Mouse (Mus musculus) lung, embryonic 16.5 days (tissue): Measurements from ENCODE around the gene Sppl3. TPM values are rescaled to one million over a fixed set of nuclear protein-coding genes. Genes with fewer than 3 reads are reported as not detected.

ENCODE experiments used
- ATAC-seq: fragments of 200-750 bp; cut with Nextera tagmentation; 2 replicates; pipeline ENCODE4 v1.8.0; 2017; ENCODE audit warnings: low read depth, mild to moderate bottlenecking, moderate library complexity
- H3K27ac ChIP-seq: fragments of 300-500 bp; sonication (generic); 2 replicates; pipeline ENCODE4 v1.5.1; 2014; ENCODE audit warnings: mild to moderate bottlenecking, control low read depth, low read length
- H3K27me3 ChIP-seq: fragments of 300-500 bp; sonication (generic); 2 replicates; pipeline ENCODE4 v1.6.1; 2014; ENCODE audit warnings: low read depth, low read length, mixed read lengths; ENCODE audit not compliant: control insufficient read depth, insufficient read depth
- H3K36me3 ChIP-seq: fragments of 300-500 bp; sonication (generic); 2 replicates; pipeline ENCODE4 v1.6.1; 2014; ENCODE audit warnings: low read length; ENCODE audit not compliant: control insufficient read depth, insufficient read depth
- H3K4me1 ChIP-seq: fragments of 300-500 bp; sonication (generic); replicated peaks from 2 replicates; pipeline ENCODE4 v1.6.1; 2014; ENCODE audit warnings: low read length, mixed read lengths; ENCODE audit not compliant: control insufficient read depth, insufficient read depth
- H3K4me2 ChIP-seq: fragments of 300-500 bp; sonication (generic); 2 replicates; pipeline ENCODE4 v1.6.1; 2014; ENCODE audit warnings: low read depth, low read length, control low read depth
- H3K4me3 ChIP-seq: fragments of 300-500 bp; sonication (generic); 2 replicates; pipeline ENCODE4 v1.5.1; 2014; ENCODE audit warnings: mild to moderate bottlenecking, low read length, control low read depth
- H3K9ac ChIP-seq: fragments of 300-500 bp; sonication (generic); 2 replicates; pipeline ENCODE4 v1.6.1; 2014; ENCODE audit warnings: low read length, control low read depth
- H3K9me3 ChIP-seq: fragments of 300-500 bp; sonication (generic); 2 replicates; pipeline ENCODE4 v1.6.1; 2016; ENCODE audit warnings: low read length; ENCODE audit not compliant: control insufficient read depth
- WGBS: fragments of 180-500 bp; shearing (Covaris S2); extraction: QIAGEN DNeasy Blood & Tissue Kit; methylation state at CpG from one replicate; pipeline ENCODE4 v1.1.7; 2014; 5-methylcytosine and 5-hydroxymethylcytosine counted together
- polyA plus RNA-seq: library from polyadenylated mRNA; unstranded; fragments of >200 nt; fragmentation: Nextera tagmentation; extraction: Ambion mirVana; gene quantifications from 2 replicates; pipeline ENCODE4 v1.2.1, GENCODE M21; 2015

Gene Sppl3
- polyA plus RNA-seq, result 9.6 and 9.8 TPM in 2 replicates

DNA sequence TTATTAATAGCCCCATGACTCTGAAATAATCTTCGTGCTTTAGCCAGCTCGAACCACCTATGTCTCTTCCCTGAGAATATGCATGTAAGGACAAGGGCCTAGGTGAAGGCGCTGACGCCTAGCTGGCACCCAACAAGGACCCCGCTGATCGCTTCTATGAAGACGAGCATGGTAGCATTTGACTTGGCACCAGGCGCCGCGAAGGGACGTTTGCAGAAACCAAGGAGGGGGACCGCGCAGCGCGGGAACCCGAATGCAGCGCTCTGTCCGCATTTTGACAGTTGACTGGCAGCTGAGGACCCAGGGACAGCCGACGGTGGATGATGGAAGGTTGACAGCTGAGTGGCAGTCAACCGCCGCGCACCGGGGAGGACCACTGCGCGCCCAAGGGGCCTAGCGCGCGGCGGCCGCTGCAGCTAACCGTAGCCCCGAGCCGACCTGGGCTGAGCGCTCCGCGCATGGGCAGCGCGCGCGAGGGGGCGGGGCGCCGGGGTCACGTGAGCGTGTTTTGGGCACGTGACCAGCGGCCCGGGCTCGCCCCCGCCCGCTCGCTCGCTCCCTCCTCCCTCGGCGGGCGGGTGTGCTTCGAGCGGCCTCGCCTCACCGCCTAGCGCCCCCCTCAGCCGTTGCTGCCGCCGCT lies at the start of gene Sppl3:
TSS of gene Sppl3 (plus strand) at position 561 of the 640 bp plus-strand sequence.
- H3K4me3 ChIP-seq, result peak within 1 kb of the TSS; percentile 82
- H3K27me3 ChIP-seq, result no peaks in the 10 kb centered on the region
- H3K4me1 ChIP-seq, result peaks cover 24% of the 10 kb centered on the region
- ATAC-seq, result peak; percentile 93
- peak within 1 kb of the TSS; percentile 99 for H3K9ac ChIP-seq
- no peaks in the 10 kb centered on the region for H3K9me3 ChIP-seq
- H3K4me2 ChIP-seq, result peak within 1 kb of the TSS; percentile 96
- no peaks in the 10 kb centered on the region for H3K36me3 ChIP-seq
- WGBS, result under 1% methylated on average over 57 of the region's 65 CpGs
- peak within 1 kb of the TSS; percentile 83 for H3K27ac ChIP-seq

DNA sequence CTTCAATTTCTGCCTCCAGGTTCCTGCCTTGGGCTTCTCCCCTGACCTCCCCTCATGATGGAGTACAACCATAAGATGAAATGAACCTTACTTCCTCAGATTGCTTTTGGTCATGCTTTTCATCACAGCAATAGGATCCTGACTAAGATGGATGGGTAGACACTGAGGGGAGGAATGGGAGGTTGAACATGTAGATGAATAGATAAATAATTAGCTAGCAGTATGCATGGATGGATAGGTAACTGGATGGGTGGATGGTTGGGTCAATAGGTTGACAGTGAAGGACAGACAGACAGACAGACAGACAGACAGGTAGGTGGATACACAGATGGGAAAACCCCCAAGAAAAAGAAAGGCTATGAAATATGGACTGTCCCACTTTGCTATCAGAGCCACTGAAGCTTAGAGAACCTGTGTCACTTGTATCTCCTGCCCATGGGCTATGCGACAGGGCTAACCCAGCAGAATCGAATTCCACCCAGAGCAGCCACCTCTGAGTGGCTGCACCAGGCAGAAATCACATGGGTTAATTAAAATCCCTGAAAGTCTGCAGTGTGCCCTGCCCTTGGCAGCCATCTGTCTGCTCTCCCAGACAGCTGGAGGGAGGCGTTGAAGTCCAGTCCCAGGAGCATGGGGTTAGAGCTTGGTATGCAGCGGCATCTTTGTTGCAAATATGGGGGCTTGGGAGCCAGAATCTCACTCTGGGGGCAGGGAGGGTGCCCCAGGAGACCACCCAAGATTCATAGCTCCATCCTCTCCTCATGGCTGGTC lies 49.2 kb upstream of the Sppl3 start:
- H3K27ac ChIP-seq, result no peak overlapping the region

DNA sequence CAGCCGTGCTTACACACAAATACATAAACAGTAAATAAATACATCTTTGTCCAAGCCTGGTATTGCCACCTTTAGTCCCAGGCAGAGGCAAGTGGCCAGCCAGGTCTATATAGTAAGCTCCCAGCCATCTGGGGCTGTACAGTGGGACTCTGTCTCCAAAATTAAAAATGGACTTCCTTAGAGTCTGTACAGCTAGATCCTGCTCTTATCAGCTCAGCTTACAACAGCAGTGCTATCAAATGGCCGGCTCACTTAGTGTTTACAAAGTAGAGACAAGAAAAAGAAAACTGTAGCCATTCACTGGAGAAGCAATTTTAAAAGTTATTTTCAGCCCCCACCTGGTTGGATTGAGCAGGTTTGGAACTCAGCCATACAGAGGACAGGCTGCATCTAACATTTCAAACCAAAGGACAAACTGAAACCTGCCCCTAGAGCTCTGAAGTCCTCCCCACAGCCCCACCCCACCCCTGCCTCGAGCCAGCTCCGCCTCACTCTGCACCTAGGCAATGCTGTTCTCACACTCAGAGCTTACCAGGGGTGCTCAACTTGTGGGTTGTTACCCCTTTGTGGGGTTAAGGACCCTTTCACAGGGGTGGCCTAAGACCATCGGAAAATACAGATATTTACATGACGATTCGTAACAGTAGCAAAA lies 46.5 kb upstream of the Sppl3 start:
- H3K27me3 ChIP-seq, result no peaks in the 10 kb centered on the region
- no peaks in the 10 kb centered on the region for H3K36me3 ChIP-seq
- no peak overlapping the region for H3K4me3 ChIP-seq
- no peak overlapping the region for H3K27ac ChIP-seq
- no peaks in the 10 kb centered on the region for H3K9me3 ChIP-seq
- H3K9ac ChIP-seq, result no peak overlapping the region; the same call in 1 of the 2 replicates
- H3K4me2 ChIP-seq, result no peak overlapping the region
- ATAC-seq, result no peak
- 30% methylated on average over 7 of the region's 7 CpGs for WGBS
- H3K4me1 ChIP-seq, result peaks cover 4% of the 10 kb centered on the region; the same call in 1 of the 2 replicates

More for the DNA sequence above, 49.2 kb upstream of the Sppl3 start:
- Histone ChIP-seq H3K27me3 (no peaks in the 10 kb centered on the region), H3K36me3 (no peaks in the 10 kb centered on the region), H3K4me2 (no peak overlapping the region), H3K9ac (no peak overlapping the region), H3K4me1 (peaks cover 4% of the 10 kb centered on the region; the same call in 1 of the 2 replicates), H3K4me3 (no peak overlapping the region), H3K9me3 (no peaks in the 10 kb centered on the region)
- peak; percentile 62; the same call in 1 of the 2 replicates for ATAC-seq
- WGBS, result 28% methylated on average over 4 of the region's 4 CpGs

DNA sequence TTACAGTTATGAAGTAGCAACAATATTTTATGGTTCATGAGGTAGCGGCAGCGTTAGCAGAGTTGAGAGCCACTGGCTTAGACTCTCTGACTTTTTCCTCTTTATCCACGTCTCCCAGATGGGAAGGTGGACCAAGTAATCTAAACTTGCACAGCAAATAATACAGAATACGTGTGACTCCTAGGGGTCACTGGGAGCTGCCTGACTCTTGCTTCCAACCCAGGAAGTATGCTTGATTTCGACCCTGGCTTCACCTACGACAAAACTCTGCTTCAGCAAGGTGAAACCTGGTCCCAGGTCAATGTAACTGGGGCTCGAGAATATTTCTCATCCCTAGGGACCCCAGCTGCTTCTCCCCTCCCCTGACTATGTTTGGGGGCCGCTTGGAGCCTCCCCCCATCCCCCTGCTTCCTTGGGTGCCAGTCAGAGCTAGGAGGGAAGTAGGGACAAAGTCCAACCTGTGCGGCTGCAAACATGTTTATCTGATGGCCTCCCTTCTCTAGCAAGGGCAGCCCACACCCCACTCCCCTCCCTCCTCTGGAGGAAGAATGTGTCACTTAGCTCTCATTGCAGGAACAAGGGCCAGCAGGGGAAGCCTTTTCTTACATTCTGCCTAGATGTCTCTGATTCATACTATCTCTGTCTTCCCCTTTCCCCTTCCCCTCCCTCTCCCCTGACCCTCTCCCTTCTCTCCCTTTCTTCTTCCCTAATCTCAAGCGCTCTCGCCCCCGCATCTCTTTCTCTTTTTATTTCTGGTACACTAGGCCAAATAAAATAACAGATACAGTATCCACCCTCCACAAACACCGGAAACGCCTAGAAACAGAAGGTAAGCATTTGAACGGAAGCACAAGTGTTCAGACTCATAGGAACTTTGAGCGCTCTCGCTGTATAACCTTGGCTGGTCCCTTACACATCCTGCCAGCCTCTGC lies 45.7 kb upstream of the Sppl3 start:
- Histone ChIP-seq H3K4me1 (peaks cover 4% of the 10 kb centered on the region; the same call in 1 of the 2 replicates), H3K4me2 (no peak overlapping the region), H3K9me3 (no peaks in the 10 kb centered on the region), H3K4me3 (no peak overlapping the region), H3K9ac (no peak overlapping the region; the same call in 1 of the 2 replicates), H3K36me3 (no peaks in the 10 kb centered on the region), H3K27me3 (no peaks in the 10 kb centered on the region), H3K27ac (no peak overlapping the region)
- 37% methylated on average over 17 of the region's 17 CpGs for WGBS
- ATAC-seq, result no peak

DNA sequence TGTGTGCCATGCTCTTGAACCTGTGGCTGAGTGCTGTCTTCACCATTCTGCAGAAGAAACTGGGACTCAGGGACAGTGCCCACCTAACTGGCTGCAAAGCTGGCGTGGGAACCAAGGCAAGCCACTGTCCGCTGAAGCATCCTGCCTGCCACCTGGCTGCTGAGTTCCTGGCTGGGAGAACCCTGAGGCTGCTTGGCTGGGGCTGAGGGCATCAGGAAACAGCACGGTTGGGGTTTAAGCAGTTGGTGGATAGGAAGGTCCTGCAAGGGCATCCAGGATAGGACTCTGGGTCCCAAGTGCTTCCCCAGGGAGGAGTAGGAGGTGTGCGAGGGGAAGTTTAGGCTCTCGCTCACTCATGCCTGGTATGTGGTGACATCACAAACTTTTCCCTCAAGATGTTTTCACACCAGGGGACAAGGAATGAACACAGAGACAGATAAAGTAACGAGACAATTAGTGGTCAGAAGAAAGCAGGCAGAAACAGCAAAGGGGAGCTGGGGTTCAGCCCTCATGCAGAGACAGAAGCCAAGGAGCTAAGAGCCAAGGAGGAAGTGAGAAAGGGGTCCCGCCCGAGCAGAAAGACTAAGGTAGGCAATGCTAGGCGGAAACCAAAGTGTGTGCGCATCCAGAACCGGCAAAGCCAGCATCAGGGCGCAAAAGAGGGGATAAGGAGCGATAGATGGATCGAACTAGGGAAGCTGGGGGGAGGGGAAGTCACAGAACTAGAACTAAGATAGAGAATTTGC lies 43.2 kb upstream of the Sppl3 start:
- H3K9me3 ChIP-seq, result no peaks in the 10 kb centered on the region
- H3K36me3 ChIP-seq, result no peaks in the 10 kb centered on the region
- no peak overlapping the region for H3K27ac ChIP-seq
- H3K27me3 ChIP-seq, result no peaks in the 10 kb centered on the region
- H3K4me3 ChIP-seq, result no peak overlapping the region
- no peak overlapping the region for H3K4me2 ChIP-seq
- H3K9ac ChIP-seq, result no peak overlapping the region
- ATAC-seq, result no peak
- WGBS, result 26% methylated on average over 14 of the region's 14 CpGs
- 0 out of 2 replicates have a peak, but pooled peaks cover 4% of the 10 kb centered on the region for H3K4me1 ChIP-seq

DNA sequence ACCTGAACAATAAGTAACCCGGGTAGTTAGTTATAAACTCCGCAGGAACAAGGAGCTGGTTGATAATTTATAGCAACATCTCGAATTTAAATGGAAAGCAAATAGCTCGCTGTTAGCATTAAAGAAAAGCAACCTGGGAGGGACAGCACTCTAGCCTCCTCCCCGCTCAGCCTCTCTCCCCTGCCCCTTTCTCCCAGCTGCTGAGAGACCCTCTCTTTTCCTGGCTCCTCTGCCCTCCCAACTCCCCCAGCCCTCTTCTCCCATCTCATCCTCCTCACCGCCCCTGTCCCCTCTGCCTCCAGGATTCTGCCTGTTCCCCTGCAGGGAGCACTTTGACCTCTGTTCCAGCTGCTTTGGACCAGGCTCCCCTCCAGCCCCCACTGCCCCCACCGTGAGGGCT lies 42.3 kb upstream of the Sppl3 start:
- ATAC-seq, result no peak
- WGBS, result 22% methylated on average over 7 of the region's 7 CpGs
- Histone ChIP-seq H3K36me3 (no peaks in the 10 kb centered on the region), H3K27ac (no peak overlapping the region), H3K27me3 (no peaks in the 10 kb centered on the region), H3K4me1 (0 out of 2 replicates have a peak, but pooled peaks cover 4% of the 10 kb centered on the region), H3K9ac (no peak overlapping the region), H3K4me3 (no peak overlapping the region), H3K9me3 (no peaks in the 10 kb centered on the region), H3K4me2 (no peak overlapping the region)

DNA sequence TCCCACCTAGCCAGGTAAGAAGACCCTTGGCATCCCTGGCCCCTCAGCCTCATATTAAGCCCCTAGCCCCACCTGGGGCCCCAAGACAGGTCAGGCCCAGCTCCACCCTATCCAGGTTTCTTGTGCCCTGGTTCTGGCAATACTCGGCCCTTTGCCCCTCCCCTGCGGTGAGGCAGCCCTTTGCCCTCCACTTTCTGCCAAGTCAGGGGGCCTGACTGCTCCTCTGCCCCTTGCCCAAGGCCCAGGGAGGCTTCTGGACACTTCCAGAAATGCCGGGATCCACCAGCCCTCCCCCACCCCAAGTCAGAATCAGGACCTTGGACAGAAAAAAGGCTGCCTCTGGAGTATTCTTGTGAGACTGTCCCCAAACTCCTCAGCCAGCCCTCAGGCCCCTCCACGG lies 41.9 kb upstream of the Sppl3 start:
- H3K36me3 ChIP-seq, result no peaks in the 10 kb centered on the region
- H3K4me2 ChIP-seq, result no peak overlapping the region
- no peak overlapping the region for H3K4me3 ChIP-seq
- WGBS, result 12% methylated on average over 4 of the region's 4 CpGs
- H3K27ac ChIP-seq, result no peak overlapping the region
- no peak for ATAC-seq
- H3K9me3 ChIP-seq, result no peaks in the 10 kb centered on the region
- no peak overlapping the region for H3K9ac ChIP-seq
- H3K27me3 ChIP-seq, result no peaks in the 10 kb centered on the region
- 0 out of 2 replicates have a peak, but pooled peaks cover 4% of the 10 kb centered on the region for H3K4me1 ChIP-seq

DNA sequence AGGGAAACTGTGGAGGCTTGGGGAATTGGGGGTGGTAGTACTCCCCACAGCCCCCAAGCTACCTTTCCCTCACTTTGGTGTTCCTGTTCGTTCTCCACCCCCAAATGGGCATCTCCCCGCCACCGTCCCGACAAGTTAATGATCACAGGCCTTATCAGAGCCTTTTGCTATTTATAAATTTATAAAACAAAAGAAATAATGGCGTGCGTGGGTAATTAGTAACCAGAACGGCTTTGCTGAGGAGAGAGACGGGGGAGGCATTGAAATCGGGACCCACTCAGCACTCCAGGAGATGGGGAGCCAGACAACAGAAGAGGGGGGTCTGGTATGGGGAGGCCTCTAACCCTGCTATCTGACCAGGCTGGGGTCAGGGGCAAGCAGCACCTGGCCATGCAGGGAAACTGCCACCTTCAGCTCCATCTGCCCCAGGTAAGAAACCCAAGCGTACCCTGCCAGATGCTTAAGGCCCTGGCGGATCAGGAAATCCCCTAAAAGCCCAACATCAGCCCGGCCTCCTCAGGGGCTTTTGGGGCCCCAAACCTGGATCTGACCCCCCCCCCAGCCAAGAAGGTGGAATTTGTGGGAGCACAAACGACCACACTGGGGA lies 41.2 kb upstream of the Sppl3 start:
- Histone ChIP-seq H3K27me3 (no peaks in the 10 kb centered on the region), H3K9ac (no peak overlapping the region), H3K4me1 (no peaks in the 10 kb centered on the region), H3K4me2 (no peak overlapping the region), H3K27ac (no peak overlapping the region), H3K9me3 (no peaks in the 10 kb centered on the region), H3K36me3 (no peaks in the 10 kb centered on the region), H3K4me3 (no peak overlapping the region)
- 44% methylated on average over 13 of the region's 13 CpGs for WGBS
- ATAC-seq, result no peak
